Mouse (Mus musculus) heart, embryonic 14.5 days (tissue): Measurements from ENCODE around the gene Gm13889. TPM values are rescaled to one million over a fixed set of nuclear protein-coding genes. Genes with fewer than 3 reads are reported as not detected.

ENCODE experiments used
- ATAC-seq: fragments of 200-750 bp; cut with Nextera tagmentation; 2 replicates; pipeline ENCODE4 v1.8.0; 2017; ENCODE audit warnings: low read depth, moderate TSS enrichment; ENCODE audit not compliant: insufficient number of reproducible peaks, insufficient read depth, low FRiP score
- H3K27ac ChIP-seq, 2 experiments: fragments of 200-500 bp in 1 of 2; fragments of 300-500 bp in 1 of 2; sonication (generic) in 1 of 2; replicated peaks in 1 of 2; 2 replicates each; pipeline ENCODE4 v1.5.1; 2012 to 2014; ENCODE audit warnings: low read depth in 2 of 2, low read length in 2 of 2, control low read depth in 1 of 2, mild to moderate bottlenecking in 1 of 2, mixed read lengths in 1 of 2; ENCODE audit not compliant: control insufficient read depth in 1 of 2, insufficient read depth in 1 of 2
- H3K27me3 ChIP-seq: fragments of 300-500 bp; sonication (generic); 2 replicates; pipeline ENCODE4 v1.6.1; 2014; ENCODE audit warnings: mild to moderate bottlenecking, low read length, control low read depth; ENCODE audit not compliant: control insufficient read depth, insufficient read depth
- H3K36me3 ChIP-seq: fragments of 300-500 bp; sonication (generic); 2 replicates; pipeline ENCODE4 v1.6.1; 2014; ENCODE audit warnings: mild to moderate bottlenecking, control low read depth, low read length, mixed read lengths; ENCODE audit not compliant: control insufficient read depth, insufficient read depth
- H3K4me1 ChIP-seq, 2 experiments: fragments of 200-500 bp in 1 of 2; fragments of 300-500 bp in 1 of 2; sonication (generic) in 1 of 2; 2 replicates each; pipeline ENCODE4 v1.6.1; 2012 to 2014; ENCODE audit warnings: low read length in 2 of 2, control low read depth in 1 of 2, mixed read lengths in 1 of 2; ENCODE audit not compliant: control insufficient read depth in 2 of 2, insufficient read depth in 2 of 2
- H3K4me2 ChIP-seq: fragments of 300-500 bp; sonication (generic); 2 replicates; pipeline ENCODE4 v1.6.1; 2014; ENCODE audit warnings: mild to moderate bottlenecking, low read length
- H3K4me3 ChIP-seq, 2 experiments: fragments of 200-500 bp in 1 of 2; fragments of 300-500 bp in 1 of 2; sonication (generic) in 1 of 2; 2 replicates each; pipeline ENCODE4 v1.5.1; 2012 to 2014; ENCODE audit warnings: low read length in 2 of 2, mild to moderate bottlenecking in 2 of 2, control low read depth in 1 of 2, low read depth in 1 of 2, moderate library complexity in 1 of 2; ENCODE audit not compliant: control insufficient read depth in 1 of 2, insufficient read depth in 1 of 2
- H3K9ac ChIP-seq: fragments of 300-500 bp; sonication (generic); 2 replicates; pipeline ENCODE4 v1.6.1; 2014; ENCODE audit warnings: mild to moderate bottlenecking, low read length
- H3K9me3 ChIP-seq: fragments of 300-500 bp; sonication (generic); 2 replicates; pipeline ENCODE4 v1.6.1; 2016; ENCODE audit warnings: low read length, control low read depth; ENCODE audit not compliant: control insufficient read depth
- WGBS: fragments of 180-500 bp; shearing (Covaris S2); extraction: QIAGEN DNeasy Blood & Tissue Kit; methylation state at CpG from one replicate; pipeline ENCODE4 v1.1.7; 2014; 5-methylcytosine and 5-hydroxymethylcytosine counted together
- polyA plus RNA-seq: library from polyadenylated mRNA; unstranded; fragments of >200 nt; fragmentation: Nextera tagmentation; extraction: Ambion mirVana; gene quantifications from 2 replicates; pipeline ENCODE4 v1.2.1, GENCODE M21; 2014

Gm13889 gene
- polyA plus RNA-seq, 1 experiment from 2014 or later: 9.9 TPM

- peaks cover 44% of the 10 kb centered on the region for H3K27me3 ChIP-seq
- H3K36me3 ChIP-seq: no peaks in the 10 kb centered on the region
- H3K27ac ChIP-seq: peak overlapping the region in 1 of 2 experiments; percentile 15; a peak in 1 of 4 replicates
- peaks cover 7 to 13% of the 10 kb centered on the region in 2 experiments for H3K4me1 ChIP-seq
- WGBS: under 1% methylated on average over 41 of the region's 44 CpGs
- H3K4me3 ChIP-seq: peak overlapping the region; percentile 54 to 57
- H3K9ac ChIP-seq: peak overlapping the region; percentile 72
- ATAC-seq: peak; percentile 44; the same call in 1 of the 2 replicates
- H3K9me3 ChIP-seq: no peaks in the 10 kb centered on the region
- peak overlapping the region; percentile 84 for H3K4me2 ChIP-seq
Observed at GRCm38 (mm10) chr2:93956331-93956801, 635 bp downstream of the Gm13889 start.

GRCm38 (mm10) chr2:93955886-93956285 is 1.1 kb downstream of the Gm13889 start:
- 1% methylated on average over 31 of the region's 31 CpGs for WGBS
- H3K27me3 ChIP-seq: peaks cover 44% of the 10 kb centered on the region
- H3K9ac ChIP-seq: peak overlapping the region; percentile 72
- no peaks in the 10 kb centered on the region for H3K9me3 ChIP-seq
- peaks cover 7 to 13% of the 10 kb centered on the region in 2 experiments for H3K4me1 ChIP-seq
- ATAC-seq: no peak
- peak overlapping the region; percentile 54 to 57 for H3K4me3 ChIP-seq
- H3K27ac ChIP-seq: 0 out of 4 replicates have a peak overlapping the region, but pooled peaks of 1 of the 2 experiments have one; percentile 15
- no peaks in the 10 kb centered on the region for H3K36me3 ChIP-seq
- H3K4me2 ChIP-seq: peak overlapping the region; percentile 84

DNA sequence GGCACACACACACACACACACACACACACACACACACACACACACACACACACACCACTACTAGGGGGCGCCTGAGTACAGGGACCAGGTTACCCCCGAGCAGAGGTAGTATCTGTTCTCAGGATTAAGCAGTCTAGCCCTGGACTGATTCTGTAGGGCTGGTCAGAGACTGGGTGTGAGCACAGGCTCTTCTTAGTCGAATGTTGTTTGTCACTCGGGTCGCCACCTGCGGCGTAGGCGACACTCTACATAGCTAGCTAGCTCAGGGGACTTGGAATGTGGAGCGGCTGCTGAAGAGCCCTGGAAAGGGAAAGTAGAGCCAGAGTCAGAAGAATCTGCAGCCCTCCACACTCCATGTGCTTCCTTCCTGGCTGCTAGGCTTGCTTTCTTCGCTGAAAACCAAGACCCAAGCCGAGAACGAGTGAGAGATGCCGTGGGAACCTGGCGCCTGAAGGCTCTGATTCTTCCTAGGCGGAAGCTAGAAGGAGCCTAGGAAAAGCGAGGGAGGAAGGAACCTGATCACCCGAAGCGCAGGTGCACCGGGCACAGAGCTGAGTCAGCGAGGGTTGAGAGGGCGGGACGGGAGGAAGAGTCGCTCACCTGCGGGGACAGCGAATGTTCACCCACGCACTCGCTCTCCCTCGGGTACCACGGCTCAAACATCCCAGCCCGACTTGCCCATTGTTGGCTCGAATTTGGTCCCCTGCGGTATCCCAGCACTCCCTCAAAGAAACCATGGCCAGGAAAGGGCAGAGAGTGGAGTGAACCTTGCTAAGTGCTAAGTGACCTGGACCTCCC is 2.0 kb downstream of the Gm13889 start:
- H3K9me3 ChIP-seq: no peaks in the 10 kb centered on the region
- WGBS: 2% methylated on average over 32 of the region's 32 CpGs
- H3K4me1 ChIP-seq: peaks cover 7 to 13% of the 10 kb centered on the region in 2 experiments
- H3K27me3 ChIP-seq: peaks cover 44% of the 10 kb centered on the region
- H3K4me2 ChIP-seq: peak overlapping the region; percentile 84
- H3K36me3 ChIP-seq: no peaks in the 10 kb centered on the region
- H3K9ac ChIP-seq: peak overlapping the region; percentile 72; the same call in 1 of the 2 replicates
- no peak for ATAC-seq
- H3K4me3 ChIP-seq: peak overlapping the region; percentile 54 to 57
- no peak overlapping the region for H3K27ac ChIP-seq

GRCm38 (mm10) chr2:93953726-93954125 is 3.3 kb downstream of the Gm13889 start:
- H3K4me2 ChIP-seq: no peak overlapping the region; the same call in 1 of the 2 replicates
- H3K9me3 ChIP-seq: peaks cover 4% of the 10 kb centered on the region; the same call in 1 of the 2 replicates
- no peaks in the 10 kb centered on the region for H3K36me3 ChIP-seq
- WGBS: 82% methylated on average over 9 of the region's 9 CpGs
- peaks cover 44% of the 10 kb centered on the region for H3K27me3 ChIP-seq
- peaks cover 7 to 13% of the 10 kb centered on the region in 2 experiments for H3K4me1 ChIP-seq
- ATAC-seq: no peak
- H3K4me3 ChIP-seq: no peak overlapping the region
- no peak overlapping the region for H3K27ac ChIP-seq
- H3K9ac ChIP-seq: no peak overlapping the region

DNA sequence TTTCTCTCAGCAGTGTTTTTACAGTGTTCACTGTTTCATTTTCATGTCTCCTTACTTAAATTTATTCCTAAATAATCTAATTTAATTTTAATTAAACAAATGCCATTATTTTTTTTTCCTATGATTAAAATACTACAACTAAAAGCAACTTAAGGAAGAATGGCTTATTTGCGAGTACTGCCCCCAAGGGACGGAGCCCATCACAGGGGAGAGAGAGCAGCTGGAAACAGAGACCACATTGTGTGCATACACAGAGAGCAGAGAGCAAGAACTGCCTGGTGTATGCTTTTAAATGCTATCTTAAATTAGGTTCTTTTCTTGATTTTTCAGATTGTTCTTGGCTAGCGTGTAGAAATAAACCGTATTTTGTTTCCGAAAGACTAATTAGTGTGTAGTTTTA is 10.0 kb downstream of the Gm13889 start:
- H3K27ac ChIP-seq: no peak overlapping the region
- 58% methylated on average over 5 of the region's 5 CpGs for WGBS
- H3K9ac ChIP-seq: no peak overlapping the region
- H3K4me3 ChIP-seq: no peak overlapping the region
- no peaks in the 10 kb centered on the region for H3K36me3 ChIP-seq
- H3K9me3 ChIP-seq: peaks cover 20% of the 10 kb centered on the region
- ATAC-seq: no peak
- H3K4me1 ChIP-seq: peaks cover 1 to 3% of the 10 kb centered on the region in 2 experiments
- H3K27me3 ChIP-seq: no peaks in the 10 kb centered on the region
- H3K4me2 ChIP-seq: no peak overlapping the region

- Histone ChIP-seq H3K27ac (no peak overlapping the region), H3K9me3 (peaks cover 20% of the 10 kb centered on the region), H3K27me3 (no peaks in the 10 kb centered on the region), H3K9ac (no peak overlapping the region), H3K4me1 (peaks cover 7 to 16% of the 10 kb centered on the region in 2 experiments), H3K4me2 (no peak overlapping the region), H3K36me3 (no peaks in the 10 kb centered on the region), H3K4me3 (no peak overlapping the region)
- WGBS: 87% methylated on average over 4 of the region's 4 CpGs
- ATAC-seq: no peak
Observed at GRCm38 (mm10) chr2:93944855-93945254, 12.1 kb downstream of the Gm13889 start.

- ATAC-seq: no peak
- peaks cover 7 to 16% of the 10 kb centered on the region in 2 experiments for H3K4me1 ChIP-seq
- H3K4me3 ChIP-seq: no peak overlapping the region
- no peak overlapping the region for H3K4me2 ChIP-seq
- WGBS: 91% methylated on average over 2 of the region's 2 CpGs
- no peaks in the 10 kb centered on the region for H3K27me3 ChIP-seq
- no peaks in the 10 kb centered on the region for H3K36me3 ChIP-seq
- no peak overlapping the region for H3K27ac ChIP-seq
- peaks cover 18% of the 10 kb centered on the region for H3K9me3 ChIP-seq
- no peak overlapping the region for H3K9ac ChIP-seq
Observed at GRCm38 (mm10) chr2:93944099-93944498, 12.9 kb downstream of the Gm13889 start.
